Mouse (Mus musculus) embryonic facial prominence, embryonic 15.5 days (tissue): ENCODE measurements at regions not wholly inside any gene's neighbourhood (a gene's known extent, or its start where the extent isn't known, plus 50 kb on each side); places are given as distances from the start of the nearest gene placed in this dataset.

ENCODE experiments used
- ATAC-seq: fragments of 200-750 bp; cut with Nextera tagmentation; 2 replicates; pipeline ENCODE4 v1.8.0; 2017; ENCODE audit warnings: low read depth, moderate TSS enrichment; ENCODE audit not compliant: insufficient number of reproducible peaks, low FRiP score, low TSS enrichment
- H3K27ac ChIP-seq: fragments of 300-500 bp; sonication (generic); replicated peaks from 2 replicates; pipeline ENCODE4 v1.5.1; 2015; ENCODE audit warnings: mild to moderate bottlenecking, inconsistent platforms
- H3K27me3 ChIP-seq: fragments of 300-500 bp; sonication (generic); 2 replicates; pipeline ENCODE4 v1.6.1; 2015; ENCODE audit warnings: inconsistent platforms
- H3K36me3 ChIP-seq: fragments of 300-500 bp; sonication (generic); 2 replicates; pipeline ENCODE4 v1.6.1; 2015; ENCODE audit warnings: mild to moderate bottlenecking, inconsistent platforms
- H3K4me1 ChIP-seq: fragments of 300-500 bp; sonication (generic); 2 replicates; pipeline ENCODE4 v1.6.1; 2015; ENCODE audit warnings: inconsistent platforms
- H3K4me2 ChIP-seq: fragments of 300-500 bp; sonication (generic); replicated peaks from 2 replicates; pipeline ENCODE4 v1.6.1; 2015; ENCODE audit warnings: mild to moderate bottlenecking, inconsistent platforms
- H3K4me3 ChIP-seq: fragments of 300-500 bp; sonication (generic); replicated peaks from 2 replicates; pipeline ENCODE4 v1.5.1; 2015; ENCODE audit warnings: mild to moderate bottlenecking, inconsistent platforms
- H3K9ac ChIP-seq: fragments of 300-500 bp; sonication (generic); 2 replicates; pipeline ENCODE4 v1.6.1; 2015; ENCODE audit warnings: inconsistent platforms
- H3K9me3 ChIP-seq: fragments of 300-500 bp; sonication (generic); replicated peaks from 2 replicates; pipeline ENCODE4 v1.6.1; 2016; ENCODE audit warnings: inconsistent platforms
- WGBS: fragments of 180-500 bp; shearing (Covaris S2); methylation state at CpG from one replicate; pipeline ENCODE4 v1.1.7; 2015; 5-methylcytosine and 5-hydroxymethylcytosine counted together

DNA sequence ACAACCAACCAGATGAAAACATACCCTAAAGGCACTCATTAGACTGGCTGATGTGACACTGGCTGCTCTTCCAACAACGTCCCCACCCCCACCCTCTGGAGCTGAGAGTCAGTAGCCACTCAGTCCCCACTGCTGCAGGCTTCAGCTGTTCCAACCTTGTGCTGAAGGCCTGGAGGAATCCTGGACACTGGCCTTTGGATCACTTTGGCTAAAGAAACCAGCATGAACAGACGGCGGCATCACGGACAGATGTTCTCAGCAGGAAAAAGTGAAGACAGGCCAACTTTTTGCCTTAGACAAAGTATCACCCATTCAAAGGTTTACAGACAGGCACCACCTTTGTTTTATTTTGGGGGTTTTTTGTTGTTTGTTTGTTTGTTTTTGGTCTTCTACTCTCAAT, 125.8 kb upstream of the Mgat5 start:
- no peak for ATAC-seq
- 41% methylated on average over 4 of the region's 4 CpGs for WGBS

DNA sequence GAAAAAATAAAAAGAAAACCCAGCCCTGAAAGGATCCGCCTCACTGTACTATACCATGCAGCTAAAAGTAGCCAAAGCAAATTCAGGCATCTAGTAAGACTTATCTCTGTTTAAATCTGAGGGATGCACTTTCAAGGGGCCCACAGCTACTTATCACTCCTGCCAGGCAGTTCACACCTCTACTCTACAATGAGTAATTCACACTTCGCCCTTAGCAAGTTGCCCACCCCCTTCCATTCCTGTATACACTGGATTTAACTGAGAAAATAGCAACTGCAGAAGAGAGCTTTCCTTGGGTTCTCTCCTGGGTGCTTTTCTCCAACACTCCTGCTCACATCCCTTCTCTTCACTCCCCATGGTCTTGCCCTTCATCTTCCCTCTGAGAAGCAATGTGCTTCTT, 142.4 kb upstream of the Mgat5 start:
- Histone ChIP-seq H3K4me1 (no peaks in the 10 kb centered on the region), H3K9ac (no peak overlapping the region), H3K27me3 (no peaks in the 10 kb centered on the region), H3K4me3 (no peak overlapping the region), H3K4me2 (no peak overlapping the region), H3K36me3 (no peaks in the 10 kb centered on the region), H3K9me3 (no peaks in the 10 kb centered on the region), H3K27ac (no peak overlapping the region)
- ATAC-seq, result no peak
- 91% methylated on average over 2 of the region's 2 CpGs for WGBS

More for the DNA sequence above, 125.8 kb upstream of the Mgat5 start:
- Histone ChIP-seq H3K27me3 (no peaks in the 10 kb centered on the region), H3K27ac (no peak overlapping the region), H3K4me3 (no peak overlapping the region), H3K4me1 (no peaks in the 10 kb centered on the region), H3K36me3 (no peaks in the 10 kb centered on the region), H3K9me3 (no peaks in the 10 kb centered on the region), H3K9ac (no peak overlapping the region), H3K4me2 (no peak overlapping the region)

DNA sequence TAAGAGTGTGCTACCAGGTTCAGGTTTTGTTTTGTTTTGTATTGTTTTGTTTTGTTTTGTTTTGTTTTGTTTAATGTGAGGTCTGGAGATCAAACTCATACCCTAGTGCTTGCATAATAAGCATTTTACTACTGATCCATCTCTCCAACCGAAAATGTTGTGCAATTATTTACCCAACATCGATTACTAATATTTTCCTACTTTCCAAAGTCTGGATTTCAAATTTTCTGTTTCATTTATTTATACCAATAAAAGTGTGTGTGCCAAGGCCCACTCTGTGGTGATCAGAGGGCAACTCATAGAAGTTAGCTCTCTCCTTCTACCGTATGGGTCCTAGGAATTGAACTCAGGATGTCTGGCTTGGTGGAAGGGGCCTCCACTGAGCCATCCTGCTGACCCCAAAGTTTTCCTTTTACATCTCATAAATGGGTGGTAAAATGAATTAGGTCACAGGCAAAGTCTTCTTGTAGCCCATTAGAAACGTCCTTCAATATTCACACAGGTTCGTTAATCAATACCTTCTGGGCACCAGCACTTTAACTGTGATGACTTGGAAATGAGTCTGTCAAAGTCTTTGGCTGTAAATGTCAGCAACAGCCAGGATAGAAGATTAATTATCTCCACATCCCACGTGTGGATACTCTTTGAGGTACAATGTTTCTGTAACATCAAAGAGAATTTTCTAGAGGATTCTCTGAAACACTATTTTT, 158.9 kb upstream of the Mgat5 start:
- H3K9ac ChIP-seq, result no peak overlapping the region

DNA sequence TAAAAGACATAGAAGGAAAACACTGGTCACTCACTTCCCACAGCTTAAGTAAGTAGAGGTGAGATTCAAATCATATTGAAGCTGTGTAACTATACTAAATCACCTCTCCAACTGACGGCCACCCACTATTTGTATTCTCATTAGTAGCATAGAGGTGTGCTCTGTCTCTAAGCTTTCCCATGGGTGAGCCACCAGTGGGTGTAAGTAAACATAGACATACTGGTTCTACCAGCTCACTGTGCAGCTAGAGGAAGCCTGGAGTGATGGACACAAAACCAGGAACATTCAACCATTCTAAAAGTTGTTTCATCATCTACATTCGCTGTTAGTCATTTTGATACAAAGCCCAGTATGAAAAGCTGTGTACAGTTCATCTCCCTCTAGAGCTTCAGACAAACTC, 170.1 kb upstream of the Mgat5 start:
- H3K36me3 ChIP-seq, result no peaks in the 10 kb centered on the region
- no peak overlapping the region for H3K4me2 ChIP-seq
- H3K9me3 ChIP-seq, result no peaks in the 10 kb centered on the region
- no peak overlapping the region for H3K27ac ChIP-seq
- no peak overlapping the region for H3K4me3 ChIP-seq
- no peak overlapping the region for H3K9ac ChIP-seq
- H3K27me3 ChIP-seq, result no peaks in the 10 kb centered on the region
- ATAC-seq, result no peak
- no peaks in the 10 kb centered on the region for H3K4me1 ChIP-seq
- 85% methylated on average over 2 of the region's 2 CpGs for WGBS

More for the DNA sequence above, 158.9 kb upstream of the Mgat5 start:
- Histone ChIP-seq H3K27ac (no peak overlapping the region), H3K27me3 (no peaks in the 10 kb centered on the region), H3K4me1 (no peaks in the 10 kb centered on the region), H3K9me3 (no peaks in the 10 kb centered on the region), H3K4me2 (no peak overlapping the region), H3K36me3 (no peaks in the 10 kb centered on the region), H3K4me3 (no peak overlapping the region)
- 75% methylated on average over 6 of the region's 6 CpGs for WGBS
- ATAC-seq, result no peak

DNA sequence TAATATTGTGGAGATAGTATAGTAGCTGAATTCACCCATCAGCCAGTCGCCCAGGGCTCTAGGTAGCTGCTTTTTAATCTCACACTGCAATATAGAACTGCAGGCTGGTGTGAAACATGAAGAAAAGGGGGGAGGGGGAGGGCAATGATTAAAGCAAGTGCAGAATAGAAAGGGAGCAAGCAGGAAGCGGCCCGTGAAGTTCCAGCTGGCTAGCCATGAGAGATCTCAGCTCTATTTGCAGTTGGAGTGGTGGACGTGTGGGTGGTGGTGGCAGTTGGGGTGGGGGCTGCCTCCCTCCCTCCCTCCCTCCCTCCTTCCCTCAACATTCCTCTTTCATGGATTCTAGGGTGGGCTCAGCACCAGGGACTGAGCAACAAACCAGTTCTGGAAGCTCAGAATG, 173.3 kb upstream of the Mgat5 start:
- Histone ChIP-seq H3K4me1 (no peaks in the 10 kb centered on the region), H3K27ac (no peak overlapping the region), H3K9ac (no peak overlapping the region), H3K36me3 (no peaks in the 10 kb centered on the region), H3K4me2 (no peak overlapping the region), H3K4me3 (no peak overlapping the region), H3K9me3 (no peaks in the 10 kb centered on the region), H3K27me3 (no peaks in the 10 kb centered on the region)
- ATAC-seq, result no peak
- 17% methylated on average over 4 of the region's 4 CpGs for WGBS

DNA sequence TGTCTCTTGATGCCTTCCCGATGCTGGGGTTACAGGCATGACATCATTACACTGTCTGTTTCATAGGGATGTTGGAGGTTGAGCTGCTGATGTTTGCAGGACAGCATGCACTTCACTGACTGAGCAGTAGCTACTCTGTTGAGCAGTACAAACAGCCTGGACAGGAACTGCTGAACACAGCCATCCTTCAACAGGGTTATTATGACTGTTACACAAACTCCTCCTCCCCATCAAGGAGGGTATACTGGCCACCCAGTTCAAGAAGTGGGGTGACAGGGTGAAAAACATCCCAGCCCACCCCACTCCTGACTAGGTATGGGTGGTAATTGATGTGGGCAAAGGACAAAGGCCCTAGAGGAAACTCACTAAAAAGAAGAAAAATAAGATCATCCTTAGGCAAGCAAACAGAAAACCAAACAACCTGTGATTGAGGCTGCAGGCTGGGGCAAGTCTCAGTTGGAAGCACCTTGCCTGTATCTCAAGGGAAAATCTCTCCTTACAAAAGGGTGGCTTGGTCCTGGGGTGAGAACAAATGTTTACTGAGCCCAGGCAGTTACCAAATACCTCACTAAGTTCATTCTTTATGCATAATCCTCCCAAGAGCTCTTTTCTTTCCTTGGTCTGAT, 175.8 kb upstream of the Mgat5 start:
- 62% methylated on average over 1 of the region's 1 CpGs for WGBS
- Histone ChIP-seq H3K9me3 (no peaks in the 10 kb centered on the region), H3K27ac (peak overlapping the region; percentile 55), H3K4me3 (no peak overlapping the region), H3K4me1 (no peaks in the 10 kb centered on the region), H3K27me3 (no peaks in the 10 kb centered on the region), H3K4me2 (no peak overlapping the region), H3K36me3 (no peaks in the 10 kb centered on the region), H3K9ac (no peak overlapping the region)
- ATAC-seq, result no peak

DNA sequence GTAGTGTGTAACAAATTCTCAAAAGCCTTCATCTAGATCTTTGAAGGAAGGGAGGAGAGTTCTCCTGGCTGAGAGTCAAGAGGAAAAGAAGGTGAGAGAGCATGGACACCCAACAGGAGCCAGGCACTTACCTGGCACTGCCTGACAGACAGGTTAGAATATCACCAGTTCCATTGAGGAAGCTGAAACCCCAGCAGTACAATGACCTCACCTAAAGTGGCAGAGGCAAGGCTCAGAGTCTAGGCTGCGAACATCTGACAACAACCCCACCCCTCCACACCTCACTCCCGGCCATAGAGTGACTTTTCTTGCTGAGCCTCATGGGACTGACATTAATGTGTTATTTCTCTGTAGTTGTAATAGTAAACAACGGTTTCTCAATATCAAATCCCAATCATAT, 181.7 kb upstream of the Mgat5 start:
- ATAC-seq, result no peak

DNA sequence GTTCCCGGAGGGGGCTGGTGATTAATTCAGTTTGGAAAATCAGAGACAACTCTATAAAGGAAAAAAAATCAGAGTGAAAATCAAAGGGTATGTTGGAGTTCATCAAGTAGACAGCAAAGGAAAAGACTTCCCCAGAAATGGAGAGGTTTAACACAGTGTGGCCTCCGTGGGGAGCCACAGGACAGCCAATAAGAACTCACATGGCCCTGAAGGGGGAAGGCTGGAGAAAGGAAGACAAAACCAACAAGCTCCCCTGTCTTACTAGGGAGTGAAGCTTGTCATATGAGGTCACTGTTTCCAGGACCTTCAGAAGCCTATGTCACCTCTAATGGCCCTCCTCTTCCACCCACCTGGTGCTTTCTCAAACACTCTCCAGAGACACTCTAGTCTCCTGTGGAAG, 187.1 kb upstream of the Nckap5 start:
- Histone ChIP-seq H3K36me3 (no peaks in the 10 kb centered on the region), H3K27me3 (no peaks in the 10 kb centered on the region), H3K27ac (no peak overlapping the region), H3K9ac (no peak overlapping the region), H3K4me1 (peaks cover 7% of the 10 kb centered on the region), H3K9me3 (no peaks in the 10 kb centered on the region), H3K4me2 (no peak overlapping the region), H3K4me3 (no peak overlapping the region)
- ATAC-seq, result 0 out of 2 replicates have a peak, but pooled peaks have one; percentile 40
- WGBS, result 64% methylated on average over 2 of the region's 2 CpGs

More for the DNA sequence above, 181.7 kb upstream of the Mgat5 start:
- H3K27ac ChIP-seq, result no peak overlapping the region
- no peaks in the 10 kb centered on the region for H3K9me3 ChIP-seq
- no peak overlapping the region for H3K4me2 ChIP-seq
- H3K4me1 ChIP-seq, result no peaks in the 10 kb centered on the region
- H3K9ac ChIP-seq, result no peak overlapping the region
- no peaks in the 10 kb centered on the region for H3K36me3 ChIP-seq
- no peak overlapping the region for H3K4me3 ChIP-seq
- H3K27me3 ChIP-seq, result no peaks in the 10 kb centered on the region
- WGBS, result 51% methylated on average over 3 of the region's 3 CpGs

DNA sequence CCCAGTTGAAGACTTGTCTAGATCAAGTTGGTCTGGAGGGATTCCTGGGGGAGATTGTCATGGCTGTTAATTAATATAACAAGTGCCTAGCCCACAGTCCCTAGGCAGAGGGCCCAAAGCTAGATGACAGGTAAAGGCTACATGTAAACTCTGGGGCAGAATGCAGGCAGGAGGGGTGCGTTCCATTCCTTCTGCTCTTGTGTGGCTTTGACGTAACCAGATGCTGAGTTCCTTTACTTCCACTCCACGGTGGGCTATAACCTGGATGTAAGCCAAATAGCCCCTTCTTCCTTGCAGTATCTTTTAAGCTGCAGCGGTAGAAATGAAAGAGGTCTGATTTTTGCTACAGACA, 185.3 kb upstream of the Nckap5 start:
- Histone ChIP-seq H3K4me3 (no peak overlapping the region), H3K9ac (no peak overlapping the region), H3K27me3 (no peaks in the 10 kb centered on the region), H3K4me2 (no peak overlapping the region), H3K9me3 (no peaks in the 10 kb centered on the region), H3K36me3 (no peaks in the 10 kb centered on the region), H3K4me1 (peaks cover 7% of the 10 kb centered on the region), H3K27ac (no peak overlapping the region)
- 48% methylated on average over 4 of the region's 4 CpGs for WGBS
- ATAC-seq, result no peak

DNA sequence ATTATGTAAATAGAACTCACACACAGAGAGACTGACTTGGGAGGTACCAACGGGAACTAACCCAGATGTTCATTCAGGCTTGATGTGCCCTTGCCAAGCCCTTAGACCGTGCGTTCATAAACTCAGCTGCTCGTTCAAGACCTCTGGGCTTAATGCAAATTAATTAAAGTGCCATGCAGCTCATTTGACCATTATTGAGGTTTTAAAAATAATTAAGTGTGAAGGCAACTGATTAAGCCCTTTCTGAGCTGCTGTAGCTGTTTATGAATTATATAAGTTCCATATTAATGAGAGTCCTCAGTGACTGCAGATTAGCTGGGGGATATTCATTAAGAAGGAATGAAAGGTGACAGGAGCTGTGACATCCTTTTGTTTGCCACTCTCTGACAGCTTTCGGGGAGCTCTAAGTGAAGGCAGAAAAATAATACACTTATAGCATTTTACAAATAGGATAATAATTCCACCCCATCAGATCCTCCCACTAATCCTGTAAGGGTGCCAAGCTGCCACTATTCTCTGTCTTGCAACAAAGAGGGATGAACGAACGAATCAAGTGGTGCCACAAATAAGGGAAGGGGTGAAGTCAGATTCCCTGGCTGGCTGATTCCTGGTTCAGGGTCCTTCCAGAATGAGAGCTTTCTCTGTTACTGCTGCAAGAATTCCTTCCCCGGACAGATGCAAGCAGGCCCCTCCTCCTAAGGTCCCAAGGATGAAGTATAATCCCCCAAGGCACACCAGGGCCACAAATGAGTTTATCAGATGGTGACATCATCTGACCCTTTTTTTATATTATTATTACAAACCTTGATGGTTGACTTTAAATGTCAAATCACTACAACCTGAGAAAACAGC, 184.7 kb upstream of the Nckap5 start:
- Histone ChIP-seq H3K27me3 (no peaks in the 10 kb centered on the region), H3K36me3 (no peaks in the 10 kb centered on the region), H3K4me1 (peaks cover 7% of the 10 kb centered on the region), H3K9ac (no peak overlapping the region), H3K9me3 (no peaks in the 10 kb centered on the region), H3K4me3 (no peak overlapping the region), H3K4me2 (no peak overlapping the region), H3K27ac (no peak overlapping the region)
- ATAC-seq, result no peak
- 27% methylated on average over 8 of the region's 8 CpGs for WGBS

DNA sequence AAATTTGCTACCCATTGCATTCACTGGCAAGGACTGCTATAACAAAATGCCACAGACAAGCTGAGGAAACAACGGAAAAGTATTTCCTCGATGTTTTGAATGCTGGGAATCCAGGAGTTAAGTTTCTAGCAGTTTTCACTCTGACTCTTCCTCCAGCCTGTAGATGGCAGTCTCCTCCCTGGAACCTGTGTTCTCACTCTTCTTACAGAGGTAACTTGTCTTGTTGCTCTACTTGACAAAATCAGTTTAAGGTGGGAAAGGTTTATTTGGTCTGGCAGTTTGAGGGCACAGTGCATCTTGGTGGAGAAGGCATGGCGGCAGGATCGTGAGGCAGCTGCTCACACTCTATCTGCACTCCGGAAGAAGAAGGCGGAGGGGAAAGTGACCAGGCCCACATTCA, 181.3 kb upstream of the Nckap5 start:
- no peak for ATAC-seq
- Histone ChIP-seq H3K27me3 (no peaks in the 10 kb centered on the region), H3K4me1 (peaks cover 7% of the 10 kb centered on the region), H3K4me3 (no peak overlapping the region), H3K36me3 (no peaks in the 10 kb centered on the region), H3K9ac (no peak overlapping the region), H3K9me3 (no peaks in the 10 kb centered on the region), H3K4me2 (no peak overlapping the region), H3K27ac (no peak overlapping the region)
- WGBS, result 66% methylated on average over 6 of the region's 6 CpGs
